Mouse (Mus musculus) kidney, adult 2 months (tissue): ENCODE measurements around the gene Oxct2b.
"Not testable (repeated sequence)": the region's sequence is repeated elsewhere in the genome, so short reads cannot be mapped to it uniquely, and the experiment has no call there.

ENCODE experiments used
- CTCF ChIP-seq: fragments of 200-500 bp; conservative IDR thresholded peaks from 2 replicates; pipeline ENCODE4 v1.5.1; 2011; ENCODE audit warnings: low read depth, mild to moderate bottlenecking, control low read depth, low read length, moderate library complexity, mixed read lengths; ENCODE audit not compliant: insufficient read depth, insufficient read length
- POLR2A ChIP-seq: fragments of 200-500 bp; IDR thresholded peaks from one replicate; pipeline ENCODE4 v1.6.1; 2011; ENCODE audit warnings: low read depth, low read length, control low read depth

GRCm38 (mm10) chr4:123161251-123161650 is 45.2 kb downstream of the Oxct2b start:
- not testable (repeated sequence) for TF ChIP-seq CTCF, POLR2A
